Mouse (Mus musculus) bone marrow, adult 2 months (tissue): ENCODE measurements at regions not wholly inside any gene's neighbourhood (a gene's known extent, or its start where the extent isn't known, plus 50 kb on each side); places are given as distances from the start of the nearest gene placed in this dataset.

Source experiments
- H3K27ac ChIP-seq: fragments of 200-500 bp; 2 replicates; pipeline ENCODE4 v1.5.1; 2012; ENCODE audit warnings: low read depth, mild to moderate bottlenecking, control low read depth, inconsistent platforms, low read length; ENCODE audit not compliant: control insufficient read depth, poor library complexity, insufficient read depth
- H3K4me1 ChIP-seq: fragments of 200-500 bp; 2 replicates; pipeline ENCODE4 v1.6.1; 2011; ENCODE audit warnings: low read length; ENCODE audit not compliant: control insufficient read depth, insufficient read depth
- H3K4me3 ChIP-seq: fragments of 200-500 bp; replicated peaks from 2 replicates; pipeline ENCODE3; 2011; ENCODE audit warnings: mild to moderate bottlenecking, low read depth, low read length, control low read depth; ENCODE audit not compliant: control insufficient read depth
- CTCF ChIP-seq: fragments of 200-500 bp; IDR thresholded peaks from 2 replicates; pipeline ENCODE4 v1.5.1; 2011; ENCODE audit warnings: low read length, control low read depth; ENCODE audit not compliant: control insufficient read depth, insufficient read depth
- POLR2A ChIP-seq: fragments of 200-500 bp; IDR thresholded peaks from 2 replicates; pipeline ENCODE4 v1.6.1; 2011; ENCODE audit warnings: low read depth, mild to moderate bottlenecking, control low read depth, low read length, borderline replicate concordance; ENCODE audit not compliant: control insufficient read depth
- WGBS: fragments of 180-500 bp; shearing (Covaris S2); methylation state at CpG from one replicate; pipeline ENCODE4 v1.1.7; 2018; 5-methylcytosine and 5-hydroxymethylcytosine counted together

GRCm38 (mm10) chr12:32717129-32717921 lies 102.0 kb upstream of the Nampt start:
- no peak overlapping the region for H3K4me3 ChIP-seq
- no peaks in the 10 kb centered on the region for H3K4me1 ChIP-seq
- TF ChIP-seq POLR2A (no peak), CTCF (no peak)
- H3K27ac ChIP-seq: no peak overlapping the region
- WGBS: 32% methylated on average over 5 of the region's 5 CpGs

- no peak overlapping the region for H3K4me3 ChIP-seq
- no peak overlapping the region for H3K27ac ChIP-seq
- H3K4me1 ChIP-seq: no peaks in the 10 kb centered on the region
- TF ChIP-seq POLR2A: no peak
- TF ChIP-seq CTCF: no peak
- 84% methylated on average over 4 of the region's 4 CpGs for WGBS
These were observed 100.1 kb upstream of the Nampt start for GRCm38 (mm10) chr12:32719203-32719602.

GRCm38 (mm10) chr12:32724451-32725188 lies 94.7 kb upstream of the Nampt start:
- H3K4me3 ChIP-seq: no peak overlapping the region
- TF ChIP-seq POLR2A (no peak), CTCF (no peak)
- WGBS: 73% methylated on average over 7 of the region's 7 CpGs
- H3K27ac ChIP-seq: no peak overlapping the region
- no peaks in the 10 kb centered on the region; the same call in 1 of the 2 replicates for H3K4me1 ChIP-seq

GRCm38 (mm10) chr12:32727539-32727938 lies 91.8 kb upstream of the Nampt start:
- Histone ChIP-seq H3K4me3 (no peak overlapping the region), H3K27ac (no peak overlapping the region), H3K4me1 (no peaks in the 10 kb centered on the region; the same call in 1 of the 2 replicates)
- no peak for TF ChIP-seq POLR2A
- peak; percentile 40 for TF ChIP-seq CTCF
- WGBS: 68% methylated on average over 1 of the region's 1 CpGs

GRCm38 (mm10) chr12:32728425-32728824 lies 90.9 kb upstream of the Nampt start:
- Histone ChIP-seq H3K4me3 (no peak overlapping the region), H3K4me1 (no peaks in the 10 kb centered on the region; the same call in 1 of the 2 replicates), H3K27ac (no peak overlapping the region)
- TF ChIP-seq POLR2A: no peak
- TF ChIP-seq CTCF: no peak
- 85% methylated on average over 10 of the region's 10 CpGs for WGBS

- WGBS: 39% methylated on average over 2 of the region's 2 CpGs
- Histone ChIP-seq H3K27ac (no peak overlapping the region), H3K4me3 (no peak overlapping the region), H3K4me1 (no peaks in the 10 kb centered on the region)
- no peak for TF ChIP-seq CTCF
- no peak for TF ChIP-seq POLR2A
These were observed 84.1 kb upstream of the Nampt start for GRCm38 (mm10) chr12:32735224-32735623.

- H3K4me3 ChIP-seq: no peak overlapping the region
- H3K27ac ChIP-seq: no peak overlapping the region
- H3K4me1 ChIP-seq: no peaks in the 10 kb centered on the region
- TF ChIP-seq POLR2A (no peak), CTCF (no peak)
These were observed 77.9 kb upstream of the Nampt start for GRCm38 (mm10) chr12:32741465-32741864.

- TF ChIP-seq POLR2A (no peak), CTCF (no peak)
- 60% methylated on average over 2 of the region's 2 CpGs for WGBS
- H3K4me3 ChIP-seq: no peak overlapping the region
These were observed 61.8 kb upstream of the Nampt start for GRCm38 (mm10) chr12:32757441-32758119.

More at GRCm38 (mm10) chr12:32757441-32758119, 61.8 kb upstream of the Nampt start:
- no peaks in the 10 kb centered on the region for H3K4me1 ChIP-seq
- H3K27ac ChIP-seq: no peak overlapping the region
